Mouse (Mus musculus): ENCODE results near the gene Lonp1. TPM values are rescaled to one million over a fixed set of nuclear protein-coding genes. Genes with fewer than 3 reads are reported as not detected.

Lonp1 gene
- total RNA-seq, 2 experiments from 2014 or later = 49.3 to 51.6 TPM

DNA sequence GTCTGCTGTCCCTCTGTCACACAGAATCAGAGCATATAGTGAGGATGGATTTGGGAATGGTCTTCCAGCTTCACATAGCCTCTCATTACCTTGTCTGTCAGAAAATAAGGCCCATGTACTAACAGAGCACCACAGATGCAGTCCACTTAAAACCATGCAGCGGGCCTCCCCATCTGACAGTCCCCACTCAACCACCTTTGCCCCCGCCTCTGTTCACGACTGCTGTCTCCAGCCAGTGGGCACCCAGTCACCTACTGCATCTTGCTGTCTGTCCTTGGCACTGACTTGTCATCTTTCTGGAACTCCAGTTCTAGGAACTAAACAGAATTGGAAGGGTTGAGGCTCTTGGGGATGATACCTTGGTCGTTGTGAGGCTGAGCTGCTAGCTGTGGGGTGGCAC, 37.8 kb downstream of the Lonp1 start:
- no peak for DNase-seq

DNA sequence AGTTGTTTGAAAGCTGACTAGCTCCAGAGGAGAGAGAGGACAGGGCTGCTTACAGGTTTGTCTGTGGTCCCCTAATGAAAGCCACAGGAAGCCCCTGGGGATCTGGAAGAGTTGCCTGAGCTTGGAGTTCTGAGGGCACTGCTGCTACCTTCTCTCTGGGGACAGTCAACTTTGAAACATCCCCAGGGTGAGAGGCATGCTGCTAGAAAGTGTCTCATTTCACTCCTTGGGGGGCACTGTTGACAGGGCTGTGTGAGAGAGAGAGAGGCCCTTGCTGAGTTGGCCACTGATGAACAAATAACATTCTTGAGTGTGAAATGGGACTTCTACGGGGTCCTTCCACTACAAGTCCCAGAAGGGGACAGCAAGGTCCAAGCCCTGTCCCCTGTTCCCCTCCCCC, 38.9 kb downstream of the Lonp1 start:
- DNase-seq = no peak

DNA sequence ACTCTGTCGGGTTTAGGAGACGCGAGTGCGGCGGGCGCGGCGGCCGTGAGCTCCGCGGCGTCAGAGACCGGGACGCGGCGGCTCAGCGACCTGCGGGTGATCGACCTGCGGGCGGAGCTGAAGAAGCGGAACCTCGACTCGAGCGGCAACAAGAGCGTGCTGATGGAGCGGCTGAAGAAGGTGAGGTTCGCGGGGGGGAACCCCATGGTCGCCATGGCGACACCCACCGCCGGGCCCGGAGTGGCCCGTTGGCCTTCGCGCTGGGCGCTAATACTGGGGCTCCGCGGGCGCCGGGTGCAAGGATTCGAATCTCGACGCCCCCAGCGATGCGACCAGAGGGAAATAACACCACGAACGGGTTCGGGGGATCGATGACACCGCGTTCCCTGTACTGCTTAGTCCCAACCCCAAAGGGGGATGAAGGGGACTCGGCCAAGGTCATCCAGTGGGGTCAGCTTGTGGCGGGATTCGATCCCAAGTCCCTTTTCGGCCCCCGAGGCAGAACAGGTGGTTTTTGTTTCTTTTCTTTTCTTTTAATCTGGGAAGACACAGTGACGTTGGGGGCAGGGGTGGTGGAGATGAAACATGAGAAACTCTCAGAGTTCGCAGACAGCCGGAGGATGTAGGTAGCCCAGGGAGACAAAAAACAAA, 41.4 kb downstream of the Lonp1 start:
- peak; percentile 58 for DNase-seq

DNA sequence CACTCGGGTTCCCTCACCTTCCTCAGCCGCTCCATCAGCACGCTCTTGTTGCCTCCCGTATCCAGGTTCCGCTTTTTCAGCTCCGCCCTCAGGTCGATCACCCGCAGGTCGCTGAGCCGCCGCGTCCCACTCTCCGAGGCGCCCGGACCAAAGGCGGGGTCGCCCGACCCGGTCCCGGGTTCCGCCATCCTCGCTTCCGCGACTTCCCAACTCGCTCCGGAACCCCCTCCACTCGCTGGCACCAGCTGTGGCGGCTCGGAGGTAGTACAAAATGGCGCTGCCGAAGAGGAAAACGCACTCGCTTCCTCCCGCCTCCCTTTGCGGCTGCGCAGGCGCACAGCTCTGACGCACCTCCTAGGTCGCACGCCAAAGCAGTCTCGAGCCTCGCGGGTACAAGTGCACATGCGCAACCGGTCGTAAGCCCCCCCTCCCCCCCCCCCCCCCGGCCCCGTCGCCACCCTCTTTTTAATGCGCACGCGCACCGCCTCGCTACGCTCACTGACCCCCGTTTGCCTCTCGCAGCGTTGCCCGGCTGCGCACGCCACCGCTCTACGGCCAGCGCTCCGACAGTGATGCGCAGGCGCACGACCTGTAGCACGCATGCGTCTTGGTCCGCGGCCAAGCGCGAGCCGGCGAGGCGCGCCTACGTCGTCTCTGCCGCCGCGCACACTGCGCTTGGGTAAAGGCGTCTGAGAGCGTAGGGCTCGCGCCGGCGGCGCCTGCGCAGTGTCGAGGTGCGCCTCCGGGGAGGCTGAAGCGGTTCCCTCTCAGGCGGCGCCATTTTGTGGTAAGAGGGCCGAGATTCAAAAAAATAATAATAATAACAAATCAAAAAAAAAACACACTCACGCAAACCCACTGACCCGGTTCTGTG, 42.2 kb downstream of the Lonp1 start, which contains the start of the genes Safb2 and Safb:
Gene Safb2, minus strand, starts transcription at position 329 of the 874 bp plus-strand sequence.
Gene Safb, plus strand, starts transcription at position 569 of the 874 bp plus-strand sequence.
- DNase-seq = peak; percentile 100

DNA sequence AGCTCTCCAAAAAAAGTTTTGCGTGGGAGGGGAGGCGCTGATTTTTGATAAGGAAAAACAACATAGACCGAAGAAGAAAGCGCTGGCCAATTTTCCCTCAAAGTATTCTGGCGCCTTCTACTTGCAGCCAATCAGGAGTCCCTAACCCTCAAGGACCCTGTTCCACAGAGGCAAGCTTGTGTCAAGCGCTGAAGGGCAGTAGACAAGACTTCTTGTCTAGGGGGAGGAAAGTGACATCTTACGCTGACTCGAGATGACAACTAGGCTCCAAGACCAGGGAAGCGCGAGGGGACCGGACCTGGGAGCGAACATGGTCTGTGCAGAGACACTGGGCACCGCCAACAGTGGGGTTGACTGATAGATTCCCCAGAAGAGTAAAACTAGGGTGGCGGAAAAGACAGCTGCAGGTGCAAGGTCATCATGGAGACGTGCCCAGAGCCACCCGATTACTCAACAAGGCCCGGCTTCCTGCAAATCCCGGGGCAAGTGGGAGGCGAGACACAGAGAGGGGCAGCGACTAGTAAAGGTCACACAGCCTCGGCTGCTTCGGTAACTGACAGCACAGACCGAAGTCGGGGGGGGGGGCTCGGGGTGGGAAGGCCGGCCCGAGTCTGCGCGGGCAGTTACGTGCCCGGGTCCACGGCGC, 43.0 kb downstream of the Lonp1 start:
- peak; percentile 56 for DNase-seq

DNA sequence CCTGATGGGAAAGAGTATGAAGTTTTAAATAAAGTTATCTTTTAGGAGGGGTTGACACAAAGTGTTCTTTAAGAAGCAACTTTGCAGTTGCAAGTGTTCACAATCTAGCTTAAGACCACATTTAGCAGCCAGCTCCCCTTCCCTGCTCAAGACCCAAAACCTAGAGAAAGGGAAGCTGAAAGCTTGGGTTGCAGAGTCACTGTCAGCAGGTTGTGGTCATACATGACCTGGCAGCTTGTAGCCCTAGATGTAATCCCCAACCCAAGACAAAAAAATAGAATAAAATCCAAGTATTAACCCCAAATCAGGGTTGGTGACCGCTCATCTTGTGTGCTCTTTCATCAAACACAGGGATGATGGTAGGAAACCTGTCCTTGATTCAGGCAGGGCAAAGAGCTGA, 43.6 kb downstream of the Lonp1 start:
- no peak for DNase-seq

DNA sequence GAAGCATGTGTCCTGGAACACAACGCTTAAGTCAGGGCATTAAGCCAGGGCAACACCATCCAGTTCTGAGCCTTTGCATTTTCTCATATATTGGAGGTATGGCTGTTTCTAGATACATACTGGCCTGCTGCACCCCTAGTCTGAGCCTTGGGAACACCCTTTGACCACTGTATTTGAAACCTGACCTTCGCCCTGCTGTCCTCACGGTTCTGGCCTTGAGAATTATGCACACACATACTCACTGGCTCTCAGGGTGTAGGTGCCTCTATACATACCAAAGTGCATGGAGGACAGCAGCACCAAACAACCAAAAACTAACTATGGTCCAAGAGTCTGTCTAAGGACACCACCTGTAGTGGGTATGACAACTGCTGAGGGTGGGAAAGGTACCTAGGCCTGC, 53.7 kb downstream of the Lonp1 start:
- no peak for DNase-seq

DNA sequence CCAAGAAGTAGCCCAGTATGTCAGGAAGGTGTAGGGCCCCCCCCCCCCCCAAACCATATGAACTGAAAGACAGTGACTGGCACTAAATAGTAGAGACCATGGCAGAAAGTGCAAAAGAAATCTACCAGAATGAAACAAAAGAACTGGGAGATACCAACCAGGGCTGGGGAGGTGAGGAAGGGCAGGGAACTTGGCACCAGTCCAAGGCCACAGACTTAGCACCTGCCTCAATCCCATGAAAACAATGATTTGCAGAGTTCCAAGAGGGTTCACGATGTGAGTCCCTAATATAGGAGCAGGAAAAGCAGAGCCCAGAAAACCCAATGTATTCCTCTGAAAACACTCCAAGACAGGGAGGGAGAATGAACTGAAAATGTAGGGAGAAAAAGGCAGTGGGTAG, 54.5 kb downstream of the Lonp1 start:
- DNase-seq = no peak

DNA sequence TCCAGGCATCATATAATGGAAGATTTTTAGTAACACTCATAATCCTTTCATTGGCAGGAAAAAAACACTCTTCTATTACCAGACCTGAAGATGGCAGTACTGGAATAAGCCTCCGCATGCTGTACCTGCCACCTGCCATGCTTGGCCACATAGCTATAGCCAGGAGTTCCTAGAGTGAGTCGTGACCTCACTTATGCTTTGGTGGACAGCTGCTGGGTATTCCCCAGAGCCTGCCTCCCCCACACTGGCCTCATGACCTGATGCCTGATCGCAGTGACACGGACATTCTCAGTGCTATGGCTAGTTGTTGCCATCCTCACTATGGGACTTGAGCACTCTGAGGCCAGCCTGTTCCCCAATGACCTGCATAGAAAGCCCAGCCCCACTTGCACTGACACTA, 56.4 kb downstream of the Lonp1 start:
- no peak for DNase-seq

DNA sequence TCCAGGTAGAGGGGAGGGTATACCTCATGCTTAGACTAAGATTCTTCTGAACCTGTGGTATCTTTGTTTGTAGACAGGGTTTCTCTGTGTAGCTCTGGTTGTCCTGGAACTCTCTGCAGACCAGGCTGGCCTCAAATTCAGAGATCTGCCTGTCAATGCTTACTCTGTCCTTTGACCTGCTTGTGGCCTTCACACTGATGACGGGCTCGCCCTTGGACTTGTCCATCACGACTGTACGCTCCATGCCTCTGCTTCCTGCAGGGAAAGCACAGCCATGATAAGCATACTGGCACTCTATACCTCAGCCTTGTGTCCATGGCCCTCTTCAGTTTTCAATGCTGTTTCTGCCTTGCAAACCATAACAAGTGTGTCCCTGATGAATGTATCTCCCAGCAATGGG, 59.3 kb downstream of the Lonp1 start:
- no peak for DNase-seq

DNA sequence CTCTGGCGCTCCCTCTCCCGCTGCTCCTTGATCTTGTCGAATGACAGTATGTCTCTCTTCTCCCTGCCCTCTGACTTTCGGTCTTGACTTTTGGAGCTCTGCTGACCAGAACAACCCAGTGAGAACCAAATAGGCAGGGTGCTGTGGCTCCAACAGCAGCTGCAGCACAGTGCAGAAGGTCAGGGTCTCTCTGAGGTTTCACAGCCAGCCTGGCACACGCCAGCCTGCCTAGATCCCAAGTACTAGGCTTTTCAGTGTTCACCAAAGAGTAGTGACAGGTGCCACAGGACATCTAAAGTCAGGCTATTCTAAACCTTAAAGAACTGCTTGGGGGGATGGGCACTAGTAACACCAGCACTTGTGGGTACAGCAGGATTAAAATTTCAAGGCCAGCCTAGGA, 59.8 kb downstream of the Lonp1 start:
- no peak for DNase-seq

DNA sequence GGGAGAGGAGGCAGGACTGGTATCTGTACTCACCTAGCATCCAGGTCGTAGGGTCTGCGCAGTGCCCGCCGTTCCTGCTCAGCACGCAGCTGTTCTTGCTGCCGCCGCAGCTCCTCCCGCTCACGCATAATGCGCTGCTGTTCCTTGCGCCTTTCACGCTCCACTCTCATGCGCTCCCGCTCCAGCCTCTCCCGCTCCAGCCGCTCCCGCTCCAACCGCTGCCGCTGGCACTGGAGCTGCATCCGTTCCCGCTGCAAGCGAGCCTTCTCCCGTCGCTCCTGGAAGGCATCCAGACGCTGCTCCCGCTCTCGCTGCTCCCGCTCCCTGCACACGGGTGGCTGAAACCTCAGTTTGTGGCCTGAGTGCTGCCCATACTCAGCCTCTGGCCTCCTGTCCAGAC, 60.4 kb downstream of the Lonp1 start:
- no peak for DNase-seq

Other genes with a start within 250 kb of the Lonp1 start
- gene Ptprs, start 150.4 kb downstream of the Lonp1 start, total RNA-seq (2021) = 10 to 100 TPM; 64.1 to 94.7 TPM
- not detected for gene Znrf4, start 114.5 kb downstream of the Lonp1 start, total RNA-seq (2021)
- gene Gm20219, start 72.5 kb downstream of the Lonp1 start, total RNA-seq (2021) = 1 to 10 TPM in 1 of 2 experiments, under 1 TPM in 1; 0.31 to 1.2 TPM
- 10 to 100 TPM; 38.6 to 55.9 TPM for gene Safb2, start 42.3 kb downstream of the Lonp1 start, total RNA-seq (2021)
- 10 to 100 TPM; 57.1 to 69.2 TPM for gene Safb, start 42.1 kb downstream of the Lonp1 start, total RNA-seq (2021)
- 100 to 1,000 TPM; 212 to 233 TPM for gene 2410015M20Rik, start 17.1 kb downstream of the Lonp1 start, total RNA-seq (2021)
- 100 to 1,000 TPM; 881 to 906 TPM for gene Rpl36, start 13.5 kb downstream of the Lonp1 start, total RNA-seq (2021)
- under 1 TPM in 1 of 2 experiments, not detected in 1; 0.09 TPM for gene Catsperd, start 1.3 kb upstream of the Lonp1 start, total RNA-seq (2021)
- gene Ranbp3, start 46.4 kb upstream of the Lonp1 start, total RNA-seq (2021) = 10 to 100 TPM; 38.5 to 46.3 TPM
- 100 to 1,000 TPM; 377 to 422 TPM for gene Ndufa11, start 90.9 kb upstream of the Lonp1 start, total RNA-seq (2021)
- 1 to 10 TPM; 6.6 to 7.0 TPM for gene Vmac, start 91.1 kb upstream of the Lonp1 start, total RNA-seq (2021)
- gene Nrtn, start 130.6 kb upstream of the Lonp1 start, total RNA-seq (2021) = 1 to 10 TPM in 1 of 2 experiments, under 1 TPM in 1; 0.95 to 1.4 TPM
- gene Dus3l, start 137.9 kb upstream of the Lonp1 start, total RNA-seq (2021) = 10 to 100 TPM; 17.3 to 21.1 TPM
- gene Prr22, start 143.4 kb upstream of the Lonp1 start, total RNA-seq (2021) = under 1 TPM; 0.19 to 0.20 TPM
- 1 to 10 TPM; 2.6 to 5.5 TPM for gene Rfx2, start 204.1 kb upstream of the Lonp1 start, total RNA-seq (2021)
- not detected for gene Acsbg2, start 247.6 kb upstream of the Lonp1 start, total RNA-seq (2021)
- under 1 TPM in 1 of 2 experiments, not detected in 1; 0.11 TPM for gene 1700061G19Rik, start 248.6 kb upstream of the Lonp1 start, total RNA-seq (2021)

Data from gastrocnemius, postnatal 10 days (tissue).